Mouse (Mus musculus) C2C12 (cell line): ENCODE results near the gene Nrxn1. TPM values are rescaled to one million over a fixed set of nuclear protein-coding genes. Genes with fewer than 3 reads are reported as not detected.

Experiments used
- H3K27me3 ChIP-seq: one replicate; pipeline ENCODE4 v1.6.1; 2011; ENCODE audit not compliant: control insufficient read depth, insufficient read depth, insufficient read length
- H3K36me3 ChIP-seq: one replicate; pipeline ENCODE4 v1.6.1; 2011; ENCODE audit not compliant: control insufficient read depth, insufficient read depth
- H3K4me3 ChIP-seq: one replicate; pipeline ENCODE4 v1.5.1; 2011; ENCODE audit warnings: mild to moderate bottlenecking, control low read depth; ENCODE audit not compliant: poor library complexity, insufficient read depth, severe bottlenecking
- H3K79me2 ChIP-seq: one replicate; pipeline ENCODE4 v1.6.1; 2011; ENCODE audit not compliant: control insufficient read depth, insufficient read depth
- H3K79me3 ChIP-seq: one replicate; pipeline ENCODE4 v1.6.1; 2011; ENCODE audit warnings: low read depth, control low read depth
- H3ac ChIP-seq: one replicate; pipeline ENCODE3; 2011; ENCODE audit warnings: low read depth; ENCODE audit not compliant: control insufficient read depth, insufficient read length
- CEBPB ChIP-seq: IDR thresholded peaks from one replicate; pipeline ENCODE4 v1.6.1; 2011; ENCODE audit warnings: low read depth, mild to moderate bottlenecking, control low read depth, moderate library complexity
- CTCF ChIP-seq: IDR thresholded peaks from one replicate; pipeline ENCODE4 v1.5.1; 2011; ENCODE audit not compliant: control insufficient read depth, insufficient read depth, insufficient read length
- FOSL1 ChIP-seq: IDR thresholded peaks from one replicate; pipeline ENCODE4 v1.8.0; 2011; ENCODE audit warnings: mild to moderate bottlenecking, low read length; ENCODE audit not compliant: poor library complexity, insufficient read depth, severe bottlenecking
- MAX ChIP-seq: IDR thresholded peaks from one replicate; pipeline ENCODE4 v1.6.1; 2011; ENCODE audit warnings: mild to moderate bottlenecking, control low read depth
- MYOD1 ChIP-seq: IDR thresholded peaks from one replicate; pipeline ENCODE4 v1.6.1; 2011; ENCODE audit warnings: low read depth; ENCODE audit not compliant: control insufficient read depth, insufficient read length
- MYOG ChIP-seq: IDR thresholded peaks from one replicate; pipeline ENCODE4 v1.6.1; 2011; ENCODE audit not compliant: control insufficient read depth, insufficient read length; ENCODE audit errors: extremely low read depth
- USF1 ChIP-seq: IDR thresholded peaks from one replicate; pipeline ENCODE4 v1.6.1; 2011; ENCODE audit warnings: low read depth, mild to moderate bottlenecking, control low read depth, moderate library complexity
- polyA plus RNA-seq: library from polyadenylated mRNA; unstranded; fragments of >200 nt; fragmentation: generic; extraction: Trizol; gene quantifications from one replicate; pipeline ENCODE4 v1.2.1, GENCODE M21; 2012; ENCODE audit warnings: missing spikeins

Gene Nrxn1
- polyA plus RNA-seq, 1 experiment = 0.22 TPM

DNA sequence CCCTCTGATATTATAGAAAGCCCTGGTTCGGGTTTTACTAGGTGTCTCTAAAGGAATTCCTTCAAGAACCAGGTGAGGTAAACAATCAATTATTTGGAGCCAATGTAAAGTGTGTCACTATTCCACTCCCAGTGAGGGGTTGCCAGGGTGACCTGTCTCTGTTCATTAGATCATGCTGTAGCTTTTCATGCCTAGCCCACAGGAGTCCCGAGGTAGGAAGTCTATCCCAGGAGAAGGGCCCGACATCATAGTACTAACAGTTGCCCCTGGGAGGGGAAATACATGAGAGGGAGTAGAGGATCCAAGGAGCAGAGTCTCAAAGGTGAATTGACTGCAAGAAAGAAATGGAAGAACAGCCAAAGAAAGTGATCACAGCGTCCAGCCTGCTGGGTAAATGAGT lies 639.6 kb downstream of the Nrxn1 start:
- Histone ChIP-seq H3K79me2 (no peaks in the 10 kb centered on the region), H3K4me3 (no peak overlapping the region), H3K79me3 (no peaks in the 10 kb centered on the region), H3K36me3 (no peaks in the 10 kb centered on the region), H3ac (no peak overlapping the region), H3K27me3 (peaks cover 22% of the 10 kb centered on the region)
- no peak for TF ChIP-seq MYOG
- TF ChIP-seq MYOD1 = no peak
- TF ChIP-seq CTCF = no peak
- TF ChIP-seq USF1 = no peak
- TF ChIP-seq FOSL1 = no peak
- TF ChIP-seq MAX = no peak
- no peak for TF ChIP-seq CEBPB

DNA sequence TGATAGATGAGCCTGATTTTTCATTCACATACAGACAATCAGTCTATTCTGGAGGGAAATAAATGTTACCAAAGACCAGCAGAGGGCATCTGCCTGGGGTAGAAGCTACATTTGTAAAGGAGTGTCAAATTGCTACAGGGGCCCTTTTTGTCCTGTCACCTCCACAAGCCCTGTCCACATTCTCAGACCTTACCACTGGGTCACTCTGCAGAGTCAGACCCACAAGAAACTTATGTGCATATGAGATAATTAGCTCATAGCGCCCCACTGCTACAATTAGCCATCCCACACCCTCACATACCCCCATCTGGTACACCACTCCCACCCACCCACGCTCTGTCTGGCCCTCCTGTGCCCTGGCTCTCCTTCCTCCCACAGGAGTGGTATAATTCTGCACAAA lies 640.1 kb downstream of the Nrxn1 start:
- Histone ChIP-seq H3K36me3 (no peaks in the 10 kb centered on the region), H3K27me3 (peaks cover 22% of the 10 kb centered on the region), H3K79me3 (no peaks in the 10 kb centered on the region), H3K4me3 (no peak overlapping the region), H3K79me2 (no peaks in the 10 kb centered on the region), H3ac (no peak overlapping the region)
- TF ChIP-seq CEBPB = no peak
- no peak for TF ChIP-seq USF1
- no peak for TF ChIP-seq CTCF
- no peak for TF ChIP-seq MYOD1
- TF ChIP-seq MAX = no peak
- no peak for TF ChIP-seq MYOG
- TF ChIP-seq FOSL1 = no peak

- H3K4me3 ChIP-seq = no peak overlapping the region
- peaks cover 22% of the 10 kb centered on the region for H3K27me3 ChIP-seq
- H3K79me3 ChIP-seq = no peaks in the 10 kb centered on the region
- no peaks in the 10 kb centered on the region for H3K79me2 ChIP-seq
- H3K36me3 ChIP-seq = no peaks in the 10 kb centered on the region
- TF ChIP-seq FOSL1 = no peak
- TF ChIP-seq CTCF = no peak
- H3ac ChIP-seq = no peak overlapping the region
These were observed 641.5 kb downstream of the Nrxn1 start for GRCm38 (mm10) chr17:90451384-90451783.

- H3K36me3 ChIP-seq = no peaks in the 10 kb centered on the region
- H3ac ChIP-seq = no peak overlapping the region
- H3K4me3 ChIP-seq = no peak overlapping the region
- no peaks in the 10 kb centered on the region for H3K79me2 ChIP-seq
- H3K79me3 ChIP-seq = no peaks in the 10 kb centered on the region
- H3K27me3 ChIP-seq = no peaks in the 10 kb centered on the region
- TF ChIP-seq MAX = no peak
These were observed 649.8 kb downstream of the Nrxn1 start for GRCm38 (mm10) chr17:90443067-90443466.

DNA sequence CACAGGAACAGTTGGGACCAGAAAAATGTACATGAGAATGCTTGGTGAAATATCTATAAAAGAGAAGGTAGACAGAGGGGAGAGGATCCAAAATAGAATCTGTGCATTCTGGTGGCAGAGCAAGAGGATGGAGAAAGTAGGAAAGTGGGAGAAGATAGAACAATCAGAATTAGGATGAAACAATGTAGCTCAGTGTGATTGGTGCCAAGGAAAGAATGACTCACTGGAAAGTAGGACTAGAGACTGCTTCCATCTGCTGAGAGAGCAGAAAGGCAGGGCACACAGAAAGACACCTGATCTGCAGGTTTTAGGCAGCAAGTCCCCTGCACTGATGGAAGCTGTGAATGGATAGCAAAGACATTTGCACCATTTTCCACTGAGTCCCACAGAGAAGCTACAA lies 657.0 kb downstream of the Nrxn1 start:
- no peaks in the 10 kb centered on the region for H3K79me3 ChIP-seq
- H3K36me3 ChIP-seq = no peaks in the 10 kb centered on the region
- H3K79me2 ChIP-seq = no peaks in the 10 kb centered on the region
- H3K27me3 ChIP-seq = no peaks in the 10 kb centered on the region
- no peak overlapping the region for H3ac ChIP-seq
- H3K4me3 ChIP-seq = no peak overlapping the region
- no peak for TF ChIP-seq MYOG
- no peak for TF ChIP-seq FOSL1
- TF ChIP-seq USF1 = no peak
- TF ChIP-seq CTCF = no peak
- TF ChIP-seq CEBPB = no peak

DNA sequence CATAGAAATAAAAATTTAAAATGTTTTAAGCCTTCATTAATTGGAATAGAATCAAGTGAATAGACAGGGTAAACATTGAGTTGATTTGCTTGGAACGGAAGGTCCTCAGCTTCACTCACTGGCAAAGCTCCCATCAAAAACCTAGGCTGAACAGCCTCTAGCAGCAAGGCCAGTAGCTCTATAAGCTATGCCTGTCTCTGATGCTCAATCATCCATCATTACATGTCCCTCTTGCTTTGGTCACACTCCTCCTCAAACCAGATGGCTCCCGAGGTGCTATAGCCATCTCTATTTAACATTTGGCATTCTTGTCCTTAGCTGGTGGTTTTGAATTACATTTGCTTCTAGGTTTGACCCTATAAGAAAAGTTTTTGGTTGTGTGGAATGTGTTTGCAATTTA lies 657.5 kb downstream of the Nrxn1 start:
- H3K79me2 ChIP-seq = no peaks in the 10 kb centered on the region
- H3K36me3 ChIP-seq = no peaks in the 10 kb centered on the region
- H3ac ChIP-seq = no peak overlapping the region
- TF ChIP-seq MYOD1 (no peak), CEBPB (no peak), MAX (no peak), CTCF (no peak), FOSL1 (no peak), USF1 (no peak)
- H3K79me3 ChIP-seq = no peaks in the 10 kb centered on the region
- no peak overlapping the region for H3K4me3 ChIP-seq
- H3K27me3 ChIP-seq = no peaks in the 10 kb centered on the region
